Mouse (Mus musculus) gastrocnemius, postnatal 4 days (tissue): Measurements from ENCODE around the gene Exoc2. TPM values are rescaled to one million over a fixed set of nuclear protein-coding genes. Genes with fewer than 3 reads are reported as not detected.

Experiments
- DNase-seq, 2 experiments: peaks; one replicate each; pipeline ENCODE4 v3.0.0; 2021 to 2022; ENCODE audit warnings: low spot score in 2 of 2, mixed read lengths in 2 of 2
- total RNA-seq, 2 experiments: library from RNA; stranded (reverse); gene quantifications; 2 replicates each; pipeline ENCODE4 v1.2.3; 2021

Gene Exoc2
- total RNA-seq, 2 experiments from 2014 or later = 20.5 to 20.9 TPM

DNA sequence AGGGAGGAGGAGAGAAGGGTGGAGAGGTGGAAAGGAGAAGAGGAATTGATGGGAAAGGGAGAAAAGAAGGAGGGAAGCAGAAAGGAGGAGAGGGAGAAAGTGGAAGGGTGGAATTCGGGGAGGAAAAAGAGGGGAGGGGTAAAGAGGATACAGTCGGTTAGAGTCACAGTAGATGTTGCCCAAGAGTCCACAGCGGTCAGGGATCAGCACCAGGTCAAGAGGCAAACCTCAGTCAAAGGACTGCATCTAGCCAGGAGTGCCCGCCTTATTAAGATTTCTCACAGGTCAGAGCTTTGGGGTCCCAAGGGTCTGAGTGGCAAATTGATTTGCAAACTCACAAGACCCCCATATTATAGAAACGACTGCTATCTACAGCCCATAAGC, 346 bp upstream of the Exoc2 start:
- no peak for DNase-seq

- no peak for DNase-seq
Measured at GRCm38 (mm10) chr13:30972102-30972501, 1.8 kb downstream of the Exoc2 start.

GRCm38 (mm10) chr13:30971047-30971446, 2.8 kb downstream of the Exoc2 start:
- no peak for DNase-seq

- no peak for DNase-seq
Measured at GRCm38 (mm10) chr13:30968311-30968710, 5.6 kb downstream of the Exoc2 start.

GRCm38 (mm10) chr13:30966507-30966911, 7.4 kb downstream of the Exoc2 start:
- DNase-seq = no peak

DNA sequence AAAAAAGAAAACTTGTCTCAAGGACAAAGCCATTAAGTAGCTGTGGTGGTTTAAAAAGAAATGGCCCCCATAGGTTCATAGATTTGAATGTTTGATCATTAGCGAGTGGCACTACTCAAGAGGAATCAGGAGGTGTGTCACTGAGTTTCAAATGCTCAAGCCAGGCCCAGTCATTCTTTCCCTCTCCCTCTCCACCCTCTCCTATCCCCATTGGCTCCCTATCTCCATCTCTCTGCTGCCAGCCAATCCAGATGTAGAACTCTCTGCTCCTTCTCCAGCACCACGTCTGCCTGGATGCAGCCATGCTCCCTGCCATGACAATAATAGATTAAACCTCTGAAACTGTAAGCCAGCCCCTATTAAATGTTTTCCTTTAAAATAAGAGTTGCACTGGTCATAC, 12.0 kb downstream of the Exoc2 start:
- DNase-seq = no peak

DNA sequence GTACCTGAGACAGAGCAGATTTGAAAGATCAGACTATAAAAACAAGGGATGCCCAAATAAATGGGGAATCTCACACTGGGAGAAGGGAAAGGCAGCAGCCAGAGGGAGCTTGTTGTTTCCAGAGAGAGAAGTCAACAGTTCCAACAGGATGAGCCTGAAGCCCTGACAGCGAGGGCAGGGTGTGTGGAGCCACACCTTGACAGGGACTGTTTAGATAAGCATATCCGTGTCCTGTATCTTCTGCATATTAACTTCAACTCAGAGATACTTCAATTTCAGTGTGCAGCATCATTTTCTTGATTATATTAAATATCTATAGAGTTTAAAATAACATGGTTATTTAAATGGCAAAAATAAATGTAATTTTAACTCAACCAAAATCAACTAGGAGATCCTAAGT, 13.2 kb downstream of the Exoc2 start:
- DNase-seq = no peak

DNA sequence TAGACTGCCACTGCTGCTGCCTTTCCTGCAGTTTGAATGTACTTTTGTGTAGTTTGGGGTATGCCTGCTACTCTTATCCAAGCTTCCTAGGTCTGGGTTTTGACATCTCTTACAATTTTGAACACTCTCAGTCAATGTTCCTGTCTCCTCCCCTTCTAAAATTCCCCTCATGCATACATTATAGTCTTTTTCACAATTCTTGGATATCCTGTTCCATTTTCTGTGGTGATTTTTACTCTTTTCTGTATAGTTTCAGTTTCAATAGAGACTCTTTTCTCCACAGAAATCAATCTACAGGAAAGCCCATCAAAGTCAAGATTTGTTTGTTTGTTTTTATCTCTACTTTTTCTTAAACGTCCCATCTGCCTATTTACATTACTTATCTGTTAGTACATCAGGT, 20.3 kb downstream of the Exoc2 start:
- no peak for DNase-seq

- DNase-seq = no peak
Measured at GRCm38 (mm10) chr13:30952044-30952443, 21.8 kb downstream of the Exoc2 start.

- no peak for DNase-seq
Measured at GRCm38 (mm10) chr13:30949181-30949580, 24.7 kb downstream of the Exoc2 start.

GRCm38 (mm10) chr13:30947540-30947939, 26.4 kb downstream of the Exoc2 start, which contains the start of gene Hus1b:
Hus1b (minus strand) TSS chr13:30947759.
- no peak for DNase-seq

DNA sequence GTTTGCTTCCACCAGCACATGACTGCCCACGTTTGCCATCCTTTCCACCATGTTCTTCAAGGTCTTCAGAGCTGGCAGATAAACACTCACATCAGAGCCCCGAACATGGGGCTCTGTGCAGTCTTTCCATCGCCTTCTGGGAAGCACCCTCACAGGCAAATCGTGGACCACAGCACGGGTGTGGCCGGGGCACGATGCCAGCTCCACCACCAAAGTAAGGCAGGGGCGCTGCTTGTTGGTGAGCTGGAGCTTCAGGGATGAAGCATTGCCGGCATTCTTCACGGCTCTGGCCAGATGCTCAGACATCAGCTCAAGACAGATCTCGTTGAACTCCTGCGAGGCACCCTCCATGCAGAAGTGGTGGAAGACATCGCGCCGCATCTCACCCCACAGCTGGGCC, 26.8 kb downstream of the Exoc2 start:
- DNase-seq = no peak

- DNase-seq = no peak
Measured at GRCm38 (mm10) chr13:30945788-30946187, 28.1 kb downstream of the Exoc2 start.

GRCm38 (mm10) chr13:30932972-30933371, 40.9 kb downstream of the Exoc2 start:
- no peak for DNase-seq

DNA sequence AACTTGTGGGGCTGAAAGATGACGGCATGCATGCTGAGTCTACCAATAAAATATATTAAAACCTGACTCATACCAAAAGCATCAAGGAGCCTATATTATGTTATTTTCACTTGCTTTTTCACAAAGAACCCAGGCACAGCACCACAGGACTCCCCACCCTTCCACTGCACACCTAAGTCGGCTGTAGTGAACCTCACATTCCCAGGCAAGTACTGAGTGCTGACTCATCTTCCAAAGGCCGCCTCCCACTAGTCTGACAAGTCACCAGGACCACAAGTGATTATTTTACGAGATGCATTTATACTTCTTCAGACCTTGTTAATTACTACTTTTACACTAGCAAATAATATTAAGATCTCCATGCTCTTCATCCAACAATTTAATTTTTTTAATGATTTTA, 42.3 kb downstream of the Exoc2 start:
- DNase-seq = no peak

DNA sequence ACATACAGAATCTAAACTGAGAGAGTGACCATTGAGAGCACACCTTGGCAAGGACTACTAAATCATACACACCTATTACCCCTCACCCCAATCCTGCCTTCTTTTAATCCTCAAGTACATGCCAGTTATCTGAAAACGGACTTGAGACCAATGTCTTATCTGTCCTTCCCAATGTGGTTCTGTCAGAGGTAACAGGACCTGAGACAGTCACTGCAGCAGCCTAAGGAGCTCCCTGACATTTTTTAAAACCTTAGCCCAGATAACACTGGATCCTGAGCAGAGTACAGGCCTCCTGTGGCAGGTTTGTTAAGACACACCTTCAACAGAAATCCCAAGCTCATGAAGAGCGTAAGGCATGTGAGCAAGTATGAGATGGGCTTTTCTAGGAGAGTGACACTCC, 44.8 kb downstream of the Exoc2 start:
- no peak for DNase-seq

DNA sequence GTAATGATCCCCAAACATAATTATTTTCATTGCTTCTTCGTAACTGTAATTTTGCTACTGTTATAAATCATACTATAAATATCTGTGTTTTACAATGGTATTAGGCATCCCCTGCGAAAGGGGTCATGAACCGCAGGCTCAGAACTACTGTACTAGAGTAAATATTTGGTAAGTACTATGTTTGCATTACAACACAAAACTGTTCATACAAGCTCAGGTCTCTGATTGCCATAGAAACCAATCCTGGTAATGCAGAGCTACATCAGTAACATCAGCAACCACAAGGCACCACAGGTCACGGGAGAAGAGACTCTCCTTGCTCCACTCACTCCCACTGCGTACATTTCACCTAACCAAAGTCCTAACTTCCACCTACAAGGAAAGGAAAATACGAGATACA, 49.6 kb downstream of the Exoc2 start:
- DNase-seq = no peak

DNA sequence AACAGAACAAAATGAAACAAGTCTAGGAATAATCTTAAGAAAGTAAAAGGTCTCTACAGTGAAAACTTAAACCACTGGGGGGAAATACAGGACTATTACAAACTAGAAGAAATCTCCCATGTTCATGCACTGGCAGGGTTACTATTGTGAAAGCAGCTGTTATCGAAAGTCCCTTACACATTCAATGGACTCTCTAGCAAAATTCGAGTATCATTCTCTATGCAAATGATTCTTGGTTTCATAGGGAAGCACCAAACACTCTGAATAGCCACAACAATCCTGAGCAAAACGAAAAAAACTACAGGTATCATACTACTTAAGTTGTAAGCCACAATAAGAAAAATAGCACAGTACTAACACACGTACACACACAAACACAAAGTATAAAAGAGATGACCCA, 52.0 kb downstream of the Exoc2 start:
- no peak for DNase-seq

GRCm38 (mm10) chr13:30913757-30914156, 60.1 kb downstream of the Exoc2 start:
- DNase-seq = no peak

GRCm38 (mm10) chr13:30913028-30913427, 60.9 kb downstream of the Exoc2 start:
- no peak for DNase-seq

DNA sequence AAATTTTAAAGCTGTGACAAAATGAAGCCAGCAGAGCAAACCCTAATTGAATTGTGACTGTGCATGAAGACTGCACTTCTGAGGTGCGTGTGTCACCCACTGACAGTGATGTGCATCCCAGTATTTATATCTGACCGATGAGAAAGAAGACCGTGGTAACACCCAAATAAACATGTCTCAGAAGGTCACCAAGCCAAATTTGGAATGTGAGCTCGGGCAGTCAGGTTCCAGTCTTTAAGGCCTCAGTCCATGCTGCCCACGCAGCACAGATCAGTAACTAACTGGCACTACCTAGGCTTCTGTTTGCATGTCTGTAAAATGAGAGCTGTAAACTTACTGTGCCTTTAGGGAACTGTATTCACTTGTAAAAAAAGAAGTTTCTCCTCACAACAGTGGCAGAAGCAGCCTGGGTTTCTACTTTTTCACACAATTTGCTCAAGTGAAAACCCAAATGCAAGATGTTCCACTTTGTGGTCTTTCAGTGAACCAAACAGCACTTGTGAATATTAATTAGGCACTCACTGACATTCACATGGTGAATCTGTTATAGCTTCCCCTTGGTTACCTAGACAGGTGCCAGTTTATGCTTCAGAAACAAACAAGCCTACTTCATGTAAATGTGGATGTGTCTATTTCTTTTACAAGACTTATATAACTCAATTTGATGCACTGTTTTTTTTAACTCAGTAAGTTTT, 61.8 kb downstream of the Exoc2 start:
- DNase-seq = no peak

- no peak for DNase-seq
Measured at GRCm38 (mm10) chr13:30910889-30911288, 63.0 kb downstream of the Exoc2 start.

GRCm38 (mm10) chr13:30902286-30902685, 71.6 kb downstream of the Exoc2 start:
- DNase-seq = no peak
